Mouse (Mus musculus) limb, embryonic 10.5 days (tissue): ENCODE results near the gene Jagn1. TPM values are rescaled to one million over a fixed set of nuclear protein-coding genes. Genes with fewer than 3 reads are reported as not detected.
A peak's percentile ranks its signal among the peaks of the same experiment; 100 is the strongest.

ENCODE experiments used
- DNase-seq: peaks from one replicate; pipeline ENCODE4 v3.0.0-alpha.2; 2017; ENCODE audit warnings: low spot score
- H3K27ac ChIP-seq: fragments of 300-500 bp; sonication (generic); 2 replicates; pipeline ENCODE4 v1.5.1; 2016; ENCODE audit warnings: mild to moderate bottlenecking
- H3K27me3 ChIP-seq: fragments of 300-500 bp; sonication (generic); 2 replicates; pipeline ENCODE4 v1.6.1; 2016; ENCODE audit warnings: low read depth, mild to moderate bottlenecking; ENCODE audit not compliant: poor library complexity, severe bottlenecking
- H3K36me3 ChIP-seq: fragments of 300-500 bp; sonication (generic); 2 replicates; pipeline ENCODE4 v1.6.1; 2016; ENCODE audit warnings: mild to moderate bottlenecking, moderate library complexity
- H3K4me1 ChIP-seq: fragments of 300-500 bp; sonication (generic); 2 replicates; pipeline ENCODE4 v1.6.1; 2016
- H3K4me3 ChIP-seq: fragments of 300-500 bp; sonication (generic); 2 replicates; pipeline ENCODE4 v1.5.1; 2016; ENCODE audit warnings: mild to moderate bottlenecking, moderate library complexity
- H3K9me3 ChIP-seq: fragments of 300-500 bp; sonication (generic); replicated peaks from 2 replicates; pipeline ENCODE4 v1.6.1; 2016; ENCODE audit warnings: mild to moderate bottlenecking
- WGBS: fragments of 180-500 bp; shearing (Covaris S2); methylation state at CpG from one replicate; pipeline ENCODE4 v1.1.7; 2016; 5-methylcytosine and 5-hydroxymethylcytosine counted together
- microRNA-seq: library from miRNA; unstranded; fragments of <30 nt; microRNA quantifications from one replicate; pipeline ENCODE4, GENCODE M21; 2017
- polyA plus RNA-seq: library from polyadenylated mRNA; unstranded; fragments of >200 nt; fragmentation: Nextera tagmentation; extraction: Ambion mirVana; gene quantifications from 2 replicates; pipeline ENCODE4 v1.2.1, GENCODE M21; 2016

Jagn1 gene
- polyA plus RNA-seq, 1 experiment from 2014 or later = 90.3 TPM

DNA sequence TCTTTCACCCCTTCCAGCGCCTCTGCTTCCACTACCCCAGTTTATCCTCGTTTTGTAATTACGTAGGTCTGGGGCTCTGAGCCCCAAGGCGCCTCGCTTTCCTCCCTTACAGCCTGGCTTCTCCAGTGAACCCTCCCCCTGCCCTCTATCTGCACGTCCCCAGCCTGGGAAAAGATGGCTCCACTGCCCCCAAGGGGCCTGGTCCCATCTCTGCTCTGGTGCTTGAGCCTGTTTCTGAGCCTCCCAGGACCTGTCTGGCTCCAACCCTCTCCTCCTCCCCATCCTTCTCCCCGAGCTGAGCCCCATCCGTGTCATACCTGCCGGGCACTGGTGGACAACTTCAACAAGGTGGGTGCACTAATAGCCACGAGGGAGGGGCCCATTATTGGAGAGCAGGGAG, 41.4 kb downstream of the Jagn1 start:
- Histone ChIP-seq H3K36me3 (0 out of 2 replicates have a peak, but pooled peaks cover 3% of the 10 kb centered on the region), H3K9me3 (no peaks in the 10 kb centered on the region), H3K4me1 (peaks cover 41% of the 10 kb centered on the region), H3K27me3 (peaks cover 46% of the 10 kb centered on the region), H3K27ac (peak overlapping the region; percentile 81), H3K4me3 (peak overlapping the region; percentile 59)
- no peak for DNase-seq
- 11% methylated on average over 10 of the region's 10 CpGs for WGBS

DNA sequence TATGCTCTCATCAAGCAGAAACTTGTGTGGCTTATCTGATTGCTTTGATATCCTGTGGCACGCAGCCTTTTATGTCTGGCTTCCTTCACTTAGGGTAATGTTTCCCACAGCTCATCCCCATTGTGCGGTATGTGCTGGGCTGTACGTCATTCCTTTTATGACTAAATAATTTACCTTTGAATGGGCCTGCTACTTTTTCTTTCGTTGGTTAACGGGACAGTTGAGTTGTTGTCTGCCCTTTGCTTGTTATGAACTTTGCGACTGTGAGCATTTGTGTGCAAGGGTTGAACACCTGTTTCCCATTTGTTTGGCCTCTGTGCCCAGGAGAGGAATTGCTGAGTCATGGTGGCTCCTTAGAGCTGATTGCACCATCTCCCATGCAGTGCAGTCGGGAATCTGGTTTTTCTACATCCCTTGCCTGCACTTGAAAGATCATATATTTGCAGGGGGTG, 44.8 kb downstream of the Jagn1 start:
- H3K4me1 ChIP-seq = peaks cover 41% of the 10 kb centered on the region
- peaks cover 25% of the 10 kb centered on the region for H3K36me3 ChIP-seq
- DNase-seq = peak; percentile 52
- peaks cover 17% of the 10 kb centered on the region for H3K27me3 ChIP-seq
- no peak overlapping the region for H3K27ac ChIP-seq
- no peaks in the 10 kb centered on the region for H3K9me3 ChIP-seq
- H3K4me3 ChIP-seq = no peak overlapping the region
- WGBS = 38% methylated on average over 7 of the region's 7 CpGs

DNA sequence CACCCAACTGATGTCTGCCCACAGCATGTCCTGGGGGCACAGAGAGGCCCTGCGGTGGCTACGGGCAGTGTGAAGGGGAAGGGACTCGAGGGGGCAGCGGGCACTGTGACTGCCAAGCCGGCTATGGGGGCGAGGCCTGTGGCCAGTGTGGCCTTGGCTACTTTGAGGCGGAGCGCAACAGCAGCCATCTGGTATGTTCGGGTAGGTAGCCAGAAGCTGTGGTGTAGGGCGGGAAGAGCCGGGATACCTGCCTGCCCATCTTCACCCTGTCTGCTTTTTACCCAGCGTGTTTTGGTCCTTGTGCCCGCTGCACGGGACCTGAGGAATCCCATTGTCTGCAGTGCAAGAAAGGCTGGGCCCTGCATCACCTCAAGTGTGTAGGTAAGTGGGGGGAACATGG, 47.0 kb downstream of the Jagn1 start:
- no peaks in the 10 kb centered on the region for H3K9me3 ChIP-seq
- no peak overlapping the region for H3K4me3 ChIP-seq
- H3K4me1 ChIP-seq = peaks cover 26% of the 10 kb centered on the region
- peaks cover 27% of the 10 kb centered on the region for H3K27me3 ChIP-seq
- WGBS = 93% methylated on average over 14 of the region's 14 CpGs
- no peak overlapping the region for H3K27ac ChIP-seq
- peaks cover 26% of the 10 kb centered on the region for H3K36me3 ChIP-seq
- no peak for DNase-seq

DNA sequence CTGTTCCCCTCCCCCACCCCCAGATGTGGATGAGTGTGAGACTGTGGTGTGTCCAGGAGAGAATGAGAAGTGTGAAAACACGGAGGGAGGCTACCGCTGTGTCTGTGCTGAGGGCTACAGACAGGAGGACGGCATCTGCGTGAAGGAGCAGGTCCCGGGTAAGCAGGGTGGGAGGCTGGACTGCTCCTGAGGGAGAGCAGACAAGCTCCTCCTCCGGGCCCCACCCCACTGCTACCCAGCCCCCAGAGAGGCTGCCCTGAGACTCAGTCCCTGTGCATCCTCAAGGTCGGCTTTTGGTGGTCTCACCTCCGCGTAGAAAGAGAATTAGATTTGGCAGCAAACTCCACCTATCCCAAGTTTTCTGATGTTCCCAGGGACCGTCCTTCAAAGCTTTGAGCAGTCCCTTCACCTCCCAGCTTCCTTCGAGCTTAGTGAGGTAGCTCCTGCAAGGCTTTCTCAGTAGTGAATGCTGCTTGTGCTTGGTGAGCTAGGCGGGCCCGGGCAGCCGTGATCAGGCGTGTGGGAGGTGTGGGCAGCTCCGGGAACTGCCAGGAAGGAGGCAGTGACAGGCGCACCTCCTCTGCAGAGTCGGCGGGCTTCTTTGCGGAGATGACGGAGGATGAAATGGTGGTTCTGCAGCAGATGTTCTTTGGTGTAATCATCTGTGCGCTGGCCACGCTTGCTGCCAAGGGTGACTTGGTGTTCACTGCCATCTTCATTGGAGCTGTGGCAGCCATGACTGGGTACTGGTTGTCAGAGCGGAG, 49.9 kb downstream of the Jagn1 start:
- Histone ChIP-seq H3K36me3 (peaks cover 26% of the 10 kb centered on the region), H3K27ac (0 out of 2 replicates have a peak overlapping the region, but pooled peaks have one; percentile 10), H3K27me3 (peaks cover 56% of the 10 kb centered on the region), H3K4me3 (no peak overlapping the region), H3K9me3 (no peaks in the 10 kb centered on the region), H3K4me1 (peaks cover 32% of the 10 kb centered on the region)
- WGBS = 75% methylated on average over 24 of the region's 24 CpGs
- no peak for DNase-seq

DNA sequence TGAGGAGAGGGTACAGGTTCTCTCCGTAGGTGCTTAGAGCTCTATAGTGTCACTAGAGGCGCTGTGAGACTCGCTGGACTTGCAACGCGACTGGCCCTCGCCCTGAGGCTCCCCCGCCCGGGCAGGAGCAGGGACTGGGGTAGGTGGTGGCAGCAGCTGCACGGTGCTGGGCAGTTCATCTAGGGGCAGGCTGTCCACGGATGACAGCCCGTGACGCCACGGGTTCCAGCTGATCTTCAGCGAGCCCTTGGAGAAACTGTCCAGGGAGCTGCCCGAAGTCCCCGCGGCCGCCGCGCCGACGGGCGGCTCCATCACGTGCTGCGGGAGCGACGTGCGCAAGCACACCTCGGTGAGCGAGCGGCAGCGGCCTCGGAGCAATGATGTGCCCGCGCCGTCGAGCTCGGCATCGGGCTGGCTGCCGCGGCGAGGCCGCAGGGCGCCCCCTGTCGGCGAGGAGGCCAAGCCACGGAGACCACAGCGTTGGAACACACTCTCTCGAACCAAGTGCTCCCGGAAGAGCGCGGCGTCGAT, 52.0 kb downstream of the Jagn1 start:
- H3K4me3 ChIP-seq = peak overlapping the region; percentile 52
- peak; percentile 84 for DNase-seq
- WGBS = 1% methylated on average over 54 of the region's 54 CpGs
- peaks cover 23% of the 10 kb centered on the region for H3K36me3 ChIP-seq
- peak overlapping the region; percentile 74 for H3K27ac ChIP-seq
- no peaks in the 10 kb centered on the region for H3K9me3 ChIP-seq
- H3K4me1 ChIP-seq = peaks cover 20% of the 10 kb centered on the region
- peaks cover 70% of the 10 kb centered on the region for H3K27me3 ChIP-seq

DNA sequence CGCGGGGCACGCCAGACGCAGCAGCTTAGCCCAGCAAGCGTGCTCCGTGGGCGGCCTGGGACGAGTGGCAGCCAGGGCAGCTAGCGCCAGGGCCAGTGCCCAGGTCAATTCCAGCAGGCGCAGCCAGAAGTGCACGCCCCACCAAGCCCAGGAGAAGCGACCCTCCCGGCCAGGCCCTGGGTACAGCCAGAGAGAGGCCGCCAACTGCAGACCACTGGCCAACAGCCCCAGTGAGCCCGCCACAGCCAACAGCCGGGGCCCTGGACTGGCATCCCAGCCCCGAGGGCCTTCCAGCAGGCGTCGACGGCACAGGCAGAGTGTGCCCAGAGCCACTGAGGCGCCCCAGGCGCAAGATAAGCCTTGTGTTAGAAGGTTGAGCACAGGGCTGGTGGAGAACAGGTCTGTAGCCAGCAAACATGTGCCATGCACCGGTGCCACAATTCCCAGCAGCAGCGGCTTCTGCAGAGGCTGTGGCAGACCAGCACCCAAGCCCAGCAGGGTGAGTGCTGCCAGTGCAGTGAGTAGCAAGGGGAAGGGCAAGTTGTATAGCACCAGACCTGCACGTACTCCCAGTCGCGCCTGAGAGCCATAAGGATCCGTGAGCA, 52.8 kb downstream of the Jagn1 start:
- Histone ChIP-seq H3K27ac (0 out of 2 replicates have a peak overlapping the region, but pooled peaks have one; percentile 20), H3K4me3 (peak overlapping the region; percentile 52), H3K36me3 (peaks cover 15% of the 10 kb centered on the region), H3K27me3 (peaks cover 78% of the 10 kb centered on the region), H3K9me3 (no peaks in the 10 kb centered on the region), H3K4me1 (peaks cover 20% of the 10 kb centered on the region)
- DNase-seq = peak; percentile 52
- WGBS = 46% methylated on average over 28 of the region's 28 CpGs

Small RNAs within 50 kb of the gene (microRNA-seq; reads per million reads assigned to microRNA genes)
- not detected for gene Gm24387

Other genes with a start within 250 kb of the Jagn1 start
- gene Lhfpl4, start 247.2 kb upstream of the Jagn1 start, polyA plus RNA-seq = 1.3 and 1.5 TPM in 2 replicates
- 45.5 and 48.9 TPM in 2 replicates for gene Mtmr14, start 204.7 kb upstream of the Jagn1 start, polyA plus RNA-seq
- gene Cpne9, start 160.3 kb upstream of the Jagn1 start, polyA plus RNA-seq = 0.06 TPM in 2 replicates
- gene Brpf1, start 135.4 kb upstream of the Jagn1 start, polyA plus RNA-seq = 26.1 and 28.0 TPM in 2 replicates
- gene Ogg1, start 115.6 kb upstream of the Jagn1 start, polyA plus RNA-seq = 19.1 and 19.5 TPM in 2 replicates
- 41.3 and 53.9 TPM in 2 replicates for gene Camk1, start 98.6 kb upstream of the Jagn1 start, polyA plus RNA-seq
- gene Tada3, start 64.7 kb upstream of the Jagn1 start, polyA plus RNA-seq = 47.2 and 53.4 TPM in 2 replicates
- 383 and 393 TPM in 2 replicates for gene Arpc4, start 64.5 kb upstream of the Jagn1 start, polyA plus RNA-seq
- 2.7 and 4.1 TPM in 2 replicates for gene Ttll3, start 53.3 kb upstream of the Jagn1 start, polyA plus RNA-seq
- gene Rpusd3, start 23.2 kb upstream of the Jagn1 start, polyA plus RNA-seq = 37.9 and 40.8 TPM in 2 replicates
- not detected in 2 replicates for gene Cidec, start 6.8 kb upstream of the Jagn1 start, polyA plus RNA-seq
- 2.2 and 2.3 TPM in 2 replicates for gene Il17re, start 15.9 kb downstream of the Jagn1 start, polyA plus RNA-seq
- gene Il17rc, start 28.9 kb downstream of the Jagn1 start, polyA plus RNA-seq = 3.4 and 4.0 TPM in 2 replicates
- 16.2 and 17.4 TPM in 2 replicates for gene Creld1, start 40.7 kb downstream of the Jagn1 start, polyA plus RNA-seq
- gene Prrt3, start 59.4 kb downstream of the Jagn1 start, polyA plus RNA-seq = 0.60 and 0.73 TPM in 2 replicates
- 75.8 and 75.9 TPM in 2 replicates for gene Emc3, start 89.1 kb downstream of the Jagn1 start, polyA plus RNA-seq
- 21.6 and 21.9 TPM in 2 replicates for gene Fancd2, start 89.1 kb downstream of the Jagn1 start, polyA plus RNA-seq
- 0.30 TPM in 1 of 2 replicates, not detected in the other for gene Fancd2os, start 158.1 kb downstream of the Jagn1 start, polyA plus RNA-seq
- 206 and 208 TPM in 2 replicates for gene Brk1, start 162.2 kb downstream of the Jagn1 start, polyA plus RNA-seq
- gene Vhl, start 181.4 kb downstream of the Jagn1 start, polyA plus RNA-seq = 41.4 and 47.7 TPM in 2 replicates
- gene Irak2, start 195.9 kb downstream of the Jagn1 start, polyA plus RNA-seq = 4.5 and 8.0 TPM in 2 replicates